Mouse (Mus musculus) ovary, adult 10 weeks (tissue): ENCODE data around the gene Tmem229b. TPM values are rescaled to one million over a fixed set of nuclear protein-coding genes. Genes with fewer than 3 reads are reported as not detected.

Experiments used
- polyA plus RNA-seq: library from polyadenylated mRNA; stranded (reverse); fragments of 350-450 nt; fragmentation: Illumina TruSeq; extraction: RNeasy Lipid Tissue Mini Kit (QIAGEN cat#74804); gene quantifications from one replicate; pipeline ENCODE4 v1.2.3, GENCODE M21; 2014

Gene Tmem229b
- 9.6 TPM for polyA plus RNA-seq

DNA sequence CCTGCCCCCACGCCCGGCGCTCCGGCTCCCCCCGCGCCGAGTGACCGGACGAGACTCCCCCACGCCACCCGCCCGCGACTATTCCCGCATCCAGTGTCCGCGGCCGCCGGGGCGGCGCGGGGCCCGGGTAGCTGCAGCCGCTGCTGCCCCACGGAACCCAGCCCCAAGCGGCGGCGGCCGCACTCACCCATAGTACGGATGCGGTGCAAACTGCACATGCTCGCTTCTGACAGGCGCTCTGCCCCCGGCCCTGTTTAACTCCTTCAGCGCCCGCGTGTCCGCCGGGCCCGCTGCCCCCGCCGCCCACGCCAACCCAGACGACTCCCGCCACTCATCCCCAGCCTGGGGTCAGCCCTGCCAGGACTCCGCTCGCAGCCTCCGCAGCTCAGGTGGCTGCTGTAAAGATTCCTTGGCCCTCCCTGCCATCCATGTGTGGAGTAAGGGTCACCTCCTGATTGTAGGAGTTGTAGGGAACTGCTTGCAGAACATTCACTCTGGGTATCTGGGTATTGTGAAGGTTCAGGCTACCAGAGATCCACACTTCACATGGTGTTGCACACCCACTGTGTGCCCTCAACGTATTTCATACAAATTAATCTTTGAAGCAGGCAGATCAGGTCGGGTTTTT, at the start of gene Tmem229b:
TSS of gene Tmem229b (minus strand) at position 502 of the 628 bp plus-strand sequence.

GRCm38 (mm10) chr12:79028911-79029861, 21.8 kb upstream of the Tmem229b start, which contains the start of gene Plekhh1:
Plekhh1 (plus strand) TSS chr12:79029163.

Other genes starting within 250 kb of the Tmem229b start
- 87.8 TPM for gene Atp6v1d, start 146.0 kb downstream of the Tmem229b start, polyA plus RNA-seq
- 178 TPM for gene Eif2s1, start 145.8 kb downstream of the Tmem229b start, polyA plus RNA-seq
- 1.5 TPM for gene Plek2, start 100.7 kb downstream of the Tmem229b start, polyA plus RNA-seq
- gene Plekhh1, start 21.5 kb upstream of the Tmem229b start, polyA plus RNA-seq: 25.8 TPM
- gene Pigh, start 82.0 kb upstream of the Tmem229b start, polyA plus RNA-seq: 34.4 TPM
- 16.9 TPM for gene Arg2, start 123.2 kb upstream of the Tmem229b start, polyA plus RNA-seq
- gene Vti1b, start 165.0 kb upstream of the Tmem229b start, polyA plus RNA-seq: 61.5 TPM
- gene Rdh11, start 184.7 kb upstream of the Tmem229b start, polyA plus RNA-seq: 44.9 TPM
- gene Rdh12, start 201.3 kb upstream of the Tmem229b start, polyA plus RNA-seq: 1.1 TPM